Mouse (Mus musculus) lung, postnatal 0 days (tissue): ENCODE measurements around the gene Zfp963.

Experiments
- CTCF ChIP-seq: IDR thresholded peaks from 2 replicates; pipeline ENCODE4 v1.5.1; 2016; ENCODE audit warnings: antibody characterized with exemption, mild to moderate bottlenecking
- EP300 ChIP-seq: IDR thresholded peaks from 2 replicates; pipeline ENCODE4 v1.6.1; 2016; ENCODE audit warnings: antibody characterized with exemption, mild to moderate bottlenecking, control low read depth

DNA sequence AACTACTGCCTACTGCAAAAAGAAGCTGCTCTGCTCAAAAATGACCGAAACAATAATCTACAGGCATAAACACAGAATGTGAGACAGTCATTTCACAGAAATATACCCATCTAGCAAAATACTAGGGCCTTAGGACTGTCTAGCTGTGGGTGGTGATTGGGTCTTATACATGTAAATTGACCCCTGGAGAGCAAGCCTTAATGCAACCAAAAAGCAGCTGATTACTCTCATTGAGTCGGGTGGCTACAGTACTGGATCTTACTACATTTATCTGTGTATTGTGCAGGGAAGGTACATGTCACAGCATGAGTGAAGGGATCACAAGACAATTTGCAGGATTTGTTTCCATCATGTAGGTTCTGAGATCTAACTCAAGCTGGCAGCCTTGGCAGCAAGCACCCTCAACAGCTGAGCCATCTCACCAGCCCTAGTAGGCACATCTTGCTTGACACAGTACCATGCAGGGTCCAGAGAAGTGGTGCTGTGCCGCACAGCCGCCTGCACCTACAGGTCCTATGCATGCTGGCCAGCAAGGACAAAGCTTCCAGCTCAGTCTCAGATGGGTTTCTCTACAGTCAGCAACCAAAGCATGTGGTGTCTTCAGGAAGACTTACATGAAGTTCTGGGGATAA lies 12.2 kb upstream of the Zfp963 start:
- TF ChIP-seq CTCF = no peak
- TF ChIP-seq EP300 = no peak
